Mouse (Mus musculus) cerebellum, adult 18-20 months (tissue): ENCODE measurements around the gene Mybl2.

ENCODE experiments used
- DNase-seq, 2 experiments: peaks; one replicate each; pipeline ENCODE4 v3.0.0; 2021

The Mybl2 gene

DNA sequence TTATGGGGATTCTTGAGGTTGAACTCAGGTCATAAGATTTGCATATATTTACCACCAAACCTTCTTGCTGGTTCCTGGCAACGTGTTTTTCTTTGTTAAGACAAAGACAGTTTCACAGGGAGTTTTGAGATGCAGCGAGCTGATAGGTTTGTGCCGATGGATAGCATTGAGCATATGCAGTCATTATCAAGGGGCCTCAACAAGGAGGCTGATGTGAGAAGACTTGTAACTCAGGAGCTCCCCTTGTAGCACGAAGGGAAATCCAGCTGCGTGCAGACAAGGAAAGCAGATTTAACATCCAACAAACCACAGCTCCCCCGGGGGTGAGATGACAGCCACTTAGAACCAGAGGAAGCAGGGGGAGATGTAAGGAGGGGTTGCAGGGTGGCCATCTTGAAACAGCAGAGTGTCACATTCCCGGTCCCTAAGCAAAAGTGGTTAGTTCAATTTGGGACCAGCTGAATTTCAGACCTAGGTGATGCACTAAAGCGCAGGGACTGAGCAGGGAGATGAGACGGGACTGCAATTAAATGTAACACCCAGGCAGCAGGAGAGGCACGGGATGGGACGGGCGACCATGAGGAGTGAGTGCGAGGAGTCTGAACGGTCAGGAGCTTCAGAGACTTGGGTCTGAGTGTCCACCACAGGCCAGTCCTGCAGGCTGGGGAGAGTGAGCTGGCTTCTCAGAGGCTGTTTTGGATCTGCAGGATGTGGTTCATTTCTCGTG is 66.3 kb downstream of the Mybl2 start:
- DNase-seq, result no peak

DNA sequence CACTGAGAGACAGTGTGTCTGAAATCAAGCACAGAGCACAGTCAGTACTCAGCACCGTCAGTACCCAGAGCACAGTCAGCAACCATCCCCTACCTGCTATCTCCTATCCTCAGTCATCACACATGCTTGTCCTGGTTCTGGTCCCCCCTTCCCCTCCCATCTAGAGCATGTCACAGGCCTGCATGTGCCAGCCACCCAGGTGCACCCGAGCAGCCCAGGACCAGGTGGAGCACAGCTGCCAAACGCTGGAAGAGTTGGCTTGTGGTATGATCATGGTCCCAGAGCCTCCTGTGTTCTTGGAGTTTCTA is 66.8 kb downstream of the Mybl2 start:
- DNase-seq, result no peak

DNA sequence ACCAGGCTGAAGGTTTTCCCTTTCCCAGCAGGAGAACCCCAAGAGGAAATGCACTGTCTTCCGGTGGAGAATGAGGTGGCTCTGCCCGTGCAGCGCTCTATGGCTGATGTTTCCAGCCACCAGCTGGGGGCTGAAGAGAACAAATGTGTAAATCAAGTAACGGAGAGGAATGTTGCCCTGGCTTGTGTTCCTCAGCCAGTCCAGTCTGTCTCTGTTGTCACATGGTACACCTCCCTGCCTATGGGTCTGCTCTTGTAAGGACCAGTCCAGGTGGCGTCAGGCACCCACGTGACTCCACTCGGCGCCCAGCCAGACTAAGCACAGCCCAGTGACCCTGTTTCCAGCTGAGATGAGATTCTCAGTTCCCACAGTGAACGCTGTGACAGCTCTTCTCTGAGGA is 67.8 kb downstream of the Mybl2 start:
- peak; percentile 4 to 14 for DNase-seq

DNA sequence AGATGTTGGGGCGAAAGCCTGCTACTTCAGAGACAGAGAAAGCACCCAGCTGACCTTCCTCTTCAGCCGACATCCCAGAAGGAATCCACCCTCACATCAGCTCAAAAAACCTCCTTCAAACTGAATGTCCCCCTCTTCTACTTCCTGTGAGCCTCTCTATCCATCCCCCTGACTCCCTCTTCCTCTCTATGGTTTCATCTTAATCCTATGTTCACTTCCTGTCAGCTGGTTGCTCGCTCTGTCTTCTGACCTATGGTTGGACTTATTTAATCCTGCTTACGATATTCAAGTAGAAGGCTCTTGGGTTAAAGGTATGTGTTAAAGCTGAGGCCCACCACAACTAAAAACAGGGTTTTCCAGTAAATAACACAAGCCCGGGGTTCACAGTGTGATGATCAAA is 69.0 kb downstream of the Mybl2 start:
- DNase-seq, result no peak

DNA sequence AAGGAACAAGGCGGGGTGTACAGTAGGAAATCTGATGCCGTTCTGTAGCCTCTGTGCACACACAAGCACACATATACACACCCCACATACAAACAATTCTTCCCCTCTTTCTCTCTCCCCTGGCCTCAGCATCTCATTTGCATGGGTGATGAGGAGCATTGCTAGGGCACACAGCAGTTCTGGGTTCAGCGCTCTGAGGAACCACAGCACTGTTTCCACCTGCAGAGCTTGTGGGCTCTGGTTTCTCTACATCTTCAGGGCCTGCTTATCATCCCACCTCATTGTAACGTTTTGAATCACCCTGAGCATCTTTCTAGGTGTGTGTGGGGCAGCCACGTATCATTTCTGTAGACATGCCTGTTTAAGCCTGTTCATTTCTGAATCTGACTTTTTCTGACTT is 76.3 kb downstream of the Mybl2 start:
- DNase-seq, result no peak

DNA sequence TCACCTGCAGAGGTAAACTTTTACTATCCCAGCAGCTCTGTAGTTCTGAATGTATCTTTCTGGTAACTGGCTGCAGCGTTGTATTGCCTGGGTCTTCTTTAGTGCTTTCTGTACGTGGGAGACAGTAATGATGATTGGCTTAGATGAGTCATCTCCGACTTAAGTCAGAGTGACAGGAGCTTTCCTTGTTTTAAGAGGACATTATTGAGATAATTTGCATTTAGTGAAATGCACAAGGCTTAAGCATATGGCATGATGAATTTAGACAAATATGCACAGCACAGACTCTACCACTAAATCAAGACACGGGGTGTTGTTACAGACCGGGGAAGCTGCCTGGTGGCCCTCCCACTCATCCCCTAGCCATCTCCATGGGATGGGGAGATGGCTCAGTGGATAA is 77.8 kb downstream of the Mybl2 start:
- no peak for DNase-seq
